Mouse (Mus musculus): Measurements from ENCODE around the gene Lypd6b. TPM values are rescaled to one million over a fixed set of nuclear protein-coding genes. Genes with fewer than 3 reads are reported as not detected.
A peak's percentile ranks its signal among the peaks of the same experiment; 100 is the strongest.

Lypd6b gene
- polyA plus RNA-seq, 1 experiment from 2014 or later = 22.1 TPM

DNA sequence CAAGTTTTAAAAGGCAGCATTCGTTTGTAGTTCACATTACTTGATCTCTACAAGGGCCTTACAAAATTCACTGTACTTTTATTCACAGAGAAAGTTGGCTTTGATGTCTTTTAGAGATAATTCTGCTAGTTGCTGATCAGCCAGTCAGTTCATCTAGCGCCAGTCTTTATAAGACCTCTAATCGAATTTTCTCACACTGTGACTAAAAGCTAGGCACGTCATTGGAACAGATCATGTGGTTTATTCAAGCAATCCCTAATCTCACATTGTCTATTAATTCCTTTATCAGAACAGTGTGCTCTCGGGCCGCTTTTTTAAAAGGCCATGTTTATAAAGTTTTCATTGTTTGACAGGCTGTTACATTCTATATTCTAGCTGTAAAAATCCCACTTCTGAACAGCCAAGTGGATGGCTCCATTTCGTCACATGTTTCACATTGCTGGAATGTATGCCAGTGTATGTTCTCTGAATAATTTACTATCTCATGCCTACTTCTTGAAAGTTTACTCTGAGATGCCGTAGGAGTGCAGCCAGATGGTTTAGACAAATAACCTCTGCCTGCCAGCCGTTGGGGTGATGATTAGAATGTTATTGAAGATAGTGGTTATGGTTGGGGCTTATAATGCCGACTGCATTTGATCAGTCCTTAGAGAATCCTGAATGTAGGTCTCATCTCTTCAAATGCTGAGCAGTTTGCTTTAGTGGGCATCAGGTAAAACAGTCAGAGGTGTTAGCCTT lies 14.1 kb upstream of the Lypd6b start:
- Histone ChIP-seq H3K4me1 (0 out of 2 replicates have a peak, but pooled peaks cover 3% of the 10 kb centered on the region), H3K27me3 (replicated peaks) (no peaks in the 10 kb centered on the region), H3K4me2 (no peak overlapping the region), H3K36me3 (0 out of 2 replicates have a peak, but pooled peaks cover 12% of the 10 kb centered on the region), H3K9me3 (replicated peaks) (no peaks in the 10 kb centered on the region), H3K9ac (replicated peaks) (no peak overlapping the region), H3K27ac (replicated peaks) (no peak overlapping the region), H3K4me3 (replicated peaks) (no peak overlapping the region)
- ATAC-seq (ENCODE audit: low FRiP score) = no peak
- 84% methylated on average over 10 of the region's 10 CpGs for WGBS

- H3K4me1 ChIP-seq = 0 out of 2 replicates have a peak, but pooled peaks cover 3% of the 10 kb centered on the region
- no peaks in the 10 kb centered on the region for H3K27me3 ChIP-seq (replicated peaks)
- no peak overlapping the region for H3K9ac ChIP-seq (replicated peaks)
- no peak overlapping the region for H3K27ac ChIP-seq (replicated peaks)
- H3K4me3 ChIP-seq (replicated peaks) = no peak overlapping the region
- H3K4me2 ChIP-seq = no peak overlapping the region
- ATAC-seq (ENCODE audit: low FRiP score) = no peak
- H3K9me3 ChIP-seq (replicated peaks) = no peaks in the 10 kb centered on the region
- 0 out of 2 replicates have a peak, but pooled peaks cover 6% of the 10 kb centered on the region for H3K36me3 ChIP-seq
Observed at GRCm38 (mm10) chr2:49774180-49774579, 13.3 kb upstream of the Lypd6b start.

DNA sequence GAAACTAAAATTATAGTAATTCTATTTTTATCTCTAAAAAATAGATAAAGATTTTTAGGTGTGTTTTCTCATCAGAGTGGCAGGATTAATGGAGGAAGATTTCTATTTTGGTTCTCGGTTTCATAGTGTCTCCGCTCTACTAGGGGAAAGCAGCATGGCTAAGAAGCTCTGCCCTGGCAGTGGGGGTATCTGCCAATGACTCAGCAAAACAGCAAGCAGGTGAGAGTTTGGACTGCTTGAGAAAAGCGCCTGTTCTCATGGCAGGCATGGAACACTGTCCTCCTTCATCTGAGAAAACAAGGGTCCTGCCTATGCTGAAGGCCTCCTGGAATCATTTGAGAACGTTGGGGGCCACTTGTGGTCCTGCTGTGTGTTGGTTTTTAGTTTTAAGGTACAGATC lies 12.3 kb upstream of the Lypd6b start:
- H3K9ac ChIP-seq (replicated peaks) = no peak overlapping the region
- 0 out of 2 replicates have a peak, but pooled peaks cover 3% of the 10 kb centered on the region for H3K4me1 ChIP-seq
- H3K4me2 ChIP-seq = no peak overlapping the region
- no peaks in the 10 kb centered on the region for H3K27me3 ChIP-seq (replicated peaks)
- 95% methylated on average over 4 of the region's 4 CpGs for WGBS
- ATAC-seq (ENCODE audit: low FRiP score) = no peak
- H3K4me3 ChIP-seq (replicated peaks) = no peak overlapping the region
- no peaks in the 10 kb centered on the region for H3K9me3 ChIP-seq (replicated peaks)
- H3K27ac ChIP-seq (replicated peaks) = no peak overlapping the region
- 0 out of 2 replicates have a peak, but pooled peaks cover 3% of the 10 kb centered on the region for H3K36me3 ChIP-seq

- Histone ChIP-seq H3K4me2 (no peak overlapping the region), H3K4me3 (replicated peaks) (no peak overlapping the region), H3K9ac (replicated peaks) (no peak overlapping the region), H3K27me3 (replicated peaks) (no peaks in the 10 kb centered on the region), H3K27ac (replicated peaks) (no peak overlapping the region), H3K4me1 (0 out of 2 replicates have a peak, but pooled peaks cover 3% of the 10 kb centered on the region), H3K9me3 (replicated peaks) (no peaks in the 10 kb centered on the region), H3K36me3 (0 out of 2 replicates have a peak, but pooled peaks cover 3% of the 10 kb centered on the region)
- ATAC-seq (ENCODE audit: low FRiP score) = no peak
Observed at GRCm38 (mm10) chr2:49775735-49776134, 11.8 kb upstream of the Lypd6b start.

GRCm38 (mm10) chr2:49776407-49776806 lies 11.1 kb upstream of the Lypd6b start:
- no peak for ATAC-seq (ENCODE audit: low FRiP score)
- WGBS = 91% methylated on average over 4 of the region's 4 CpGs
- H3K4me2 ChIP-seq = no peak overlapping the region

GRCm38 (mm10) chr2:49788051-49788418 lies 547 bp downstream of the Lypd6b start:
- peak overlapping the region; percentile 99 for H3K4me2 ChIP-seq
- under 1% methylated on average over 14 of the region's 14 CpGs for WGBS
- H3K27ac ChIP-seq (replicated peaks) = no peak overlapping the region
- H3K4me3 ChIP-seq (replicated peaks) = peak overlapping the region; percentile 61
- peak overlapping the region; percentile 68 for H3K9ac ChIP-seq (replicated peaks)
- H3K36me3 ChIP-seq = no peaks in the 10 kb centered on the region
- no peaks in the 10 kb centered on the region for H3K9me3 ChIP-seq (replicated peaks)
- ATAC-seq (ENCODE audit: low FRiP score) = peak; percentile 42; the same call in 1 of the 2 replicates
- H3K4me1 ChIP-seq = peaks cover 7% of the 10 kb centered on the region
- peaks cover 20% of the 10 kb centered on the region for H3K27me3 ChIP-seq (replicated peaks)

More at GRCm38 (mm10) chr2:49776407-49776806, 11.1 kb upstream of the Lypd6b start:
- H3K27ac ChIP-seq (replicated peaks) = no peak overlapping the region
- H3K4me1 ChIP-seq = 0 out of 2 replicates have a peak, but pooled peaks cover 3% of the 10 kb centered on the region
- no peaks in the 10 kb centered on the region for H3K9me3 ChIP-seq (replicated peaks)
- no peak overlapping the region for H3K9ac ChIP-seq (replicated peaks)
- no peaks in the 10 kb centered on the region for H3K27me3 ChIP-seq (replicated peaks)
- no peak overlapping the region for H3K4me3 ChIP-seq (replicated peaks)
- H3K36me3 ChIP-seq = 0 out of 2 replicates have a peak, but pooled peaks cover 3% of the 10 kb centered on the region

DNA sequence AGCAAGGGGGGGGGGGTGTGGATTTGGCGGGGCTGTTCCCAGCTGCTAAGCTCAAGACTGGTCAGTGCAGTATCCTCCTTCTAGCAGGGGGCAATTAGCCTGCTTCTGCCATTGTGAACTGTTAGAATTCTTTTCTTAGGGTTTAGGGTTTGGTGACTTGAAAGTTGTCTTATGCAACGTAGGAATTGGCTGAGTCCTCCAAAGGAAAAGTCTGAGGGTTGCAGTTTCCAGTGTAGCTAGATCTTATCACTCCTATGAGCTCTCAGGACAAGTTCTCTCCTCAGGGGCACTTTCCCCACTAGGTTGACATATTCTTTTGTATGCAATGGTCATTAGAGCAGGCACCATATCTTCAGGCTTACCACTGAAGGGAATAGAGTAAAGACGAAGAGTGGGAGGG lies 1.2 kb downstream of the Lypd6b start:
- no peak for ATAC-seq (ENCODE audit: low FRiP score)
- H3K4me1 ChIP-seq = peaks cover 7% of the 10 kb centered on the region
- H3K9ac ChIP-seq (replicated peaks) = no peak overlapping the region
- peak overlapping the region; percentile 61 for H3K4me3 ChIP-seq (replicated peaks)
- peak overlapping the region; percentile 99 for H3K4me2 ChIP-seq
- no peaks in the 10 kb centered on the region for H3K9me3 ChIP-seq (replicated peaks)
- peaks cover 20% of the 10 kb centered on the region for H3K27me3 ChIP-seq (replicated peaks)
- H3K27ac ChIP-seq (replicated peaks) = no peak overlapping the region
- H3K36me3 ChIP-seq = no peaks in the 10 kb centered on the region
- WGBS = 20% methylated on average over 3 of the region's 3 CpGs

GRCm38 (mm10) chr2:49789078-49789477 lies 1.6 kb downstream of the Lypd6b start:
- no peaks in the 10 kb centered on the region for H3K36me3 ChIP-seq
- H3K4me2 ChIP-seq = peak overlapping the region; percentile 99; the same call in 1 of the 2 replicates
- 86% methylated on average over 6 of the region's 6 CpGs for WGBS
- no peaks in the 10 kb centered on the region for H3K9me3 ChIP-seq (replicated peaks)
- H3K4me1 ChIP-seq = peaks cover 7% of the 10 kb centered on the region
- H3K9ac ChIP-seq (replicated peaks) = no peak overlapping the region
- H3K27ac ChIP-seq (replicated peaks) = no peak overlapping the region
- ATAC-seq (ENCODE audit: low FRiP score) = no peak
- H3K4me3 ChIP-seq (replicated peaks) = no peak overlapping the region
- peaks cover 20% of the 10 kb centered on the region for H3K27me3 ChIP-seq (replicated peaks)

GRCm38 (mm10) chr2:49789504-49789903 lies 2.0 kb downstream of the Lypd6b start:
- no peak overlapping the region for H3K9ac ChIP-seq (replicated peaks)
- no peaks in the 10 kb centered on the region for H3K9me3 ChIP-seq (replicated peaks)
- no peak overlapping the region for H3K4me3 ChIP-seq (replicated peaks)
- peaks cover 20% of the 10 kb centered on the region for H3K27me3 ChIP-seq (replicated peaks)
- ATAC-seq (ENCODE audit: low FRiP score) = no peak
- H3K27ac ChIP-seq (replicated peaks) = no peak overlapping the region
- 85% methylated on average over 5 of the region's 5 CpGs for WGBS
- H3K36me3 ChIP-seq = no peaks in the 10 kb centered on the region
- H3K4me2 ChIP-seq = no peak overlapping the region
- peaks cover 7% of the 10 kb centered on the region for H3K4me1 ChIP-seq

GRCm38 (mm10) chr2:49797444-49798143 lies 10.1 kb downstream of the Lypd6b start:
- H3K4me2 ChIP-seq = no peak overlapping the region
- H3K9ac ChIP-seq (replicated peaks) = no peak overlapping the region
- H3K9me3 ChIP-seq (replicated peaks) = no peaks in the 10 kb centered on the region
- no peaks in the 10 kb centered on the region for H3K36me3 ChIP-seq
- H3K27ac ChIP-seq (replicated peaks) = no peak overlapping the region
- no peak for ATAC-seq (ENCODE audit: low FRiP score)
- H3K4me1 ChIP-seq = no peaks in the 10 kb centered on the region
- no peaks in the 10 kb centered on the region for H3K27me3 ChIP-seq (replicated peaks)
- no peak overlapping the region for H3K4me3 ChIP-seq (replicated peaks)
- 65% methylated on average over 14 of the region's 14 CpGs for WGBS

GRCm38 (mm10) chr2:49804448-49804847 lies 17.0 kb downstream of the Lypd6b start:
- Histone ChIP-seq H3K9ac (replicated peaks) (no peak overlapping the region), H3K4me2 (no peak overlapping the region), H3K9me3 (replicated peaks) (no peaks in the 10 kb centered on the region), H3K36me3 (no peaks in the 10 kb centered on the region), H3K27me3 (replicated peaks) (no peaks in the 10 kb centered on the region), H3K27ac (replicated peaks) (no peak overlapping the region), H3K4me3 (replicated peaks) (no peak overlapping the region), H3K4me1 (peaks cover 12% of the 10 kb centered on the region)
- 74% methylated on average over 8 of the region's 8 CpGs for WGBS
- 0 out of 2 replicates have a peak, but pooled peaks have one; percentile 14 for ATAC-seq (ENCODE audit: low FRiP score)
